Mouse (Mus musculus) lung, adult 2 months (tissue): ENCODE measurements around the gene Fzd10.

ENCODE experiments used
- CTCF ChIP-seq: fragments of 200-500 bp; IDR thresholded peaks from 2 replicates; pipeline ENCODE4 v1.5.1; 2011; ENCODE audit warnings: mild to moderate bottlenecking, low read length, control low read depth; ENCODE audit not compliant: insufficient read depth
- POLR2A ChIP-seq: fragments of 200-500 bp; IDR thresholded peaks from 2 replicates; pipeline ENCODE4 v1.6.1; 2011; ENCODE audit warnings: low read depth, mild to moderate bottlenecking, control low read depth, low read length, borderline replicate concordance; ENCODE audit errors: extremely low read depth

DNA sequence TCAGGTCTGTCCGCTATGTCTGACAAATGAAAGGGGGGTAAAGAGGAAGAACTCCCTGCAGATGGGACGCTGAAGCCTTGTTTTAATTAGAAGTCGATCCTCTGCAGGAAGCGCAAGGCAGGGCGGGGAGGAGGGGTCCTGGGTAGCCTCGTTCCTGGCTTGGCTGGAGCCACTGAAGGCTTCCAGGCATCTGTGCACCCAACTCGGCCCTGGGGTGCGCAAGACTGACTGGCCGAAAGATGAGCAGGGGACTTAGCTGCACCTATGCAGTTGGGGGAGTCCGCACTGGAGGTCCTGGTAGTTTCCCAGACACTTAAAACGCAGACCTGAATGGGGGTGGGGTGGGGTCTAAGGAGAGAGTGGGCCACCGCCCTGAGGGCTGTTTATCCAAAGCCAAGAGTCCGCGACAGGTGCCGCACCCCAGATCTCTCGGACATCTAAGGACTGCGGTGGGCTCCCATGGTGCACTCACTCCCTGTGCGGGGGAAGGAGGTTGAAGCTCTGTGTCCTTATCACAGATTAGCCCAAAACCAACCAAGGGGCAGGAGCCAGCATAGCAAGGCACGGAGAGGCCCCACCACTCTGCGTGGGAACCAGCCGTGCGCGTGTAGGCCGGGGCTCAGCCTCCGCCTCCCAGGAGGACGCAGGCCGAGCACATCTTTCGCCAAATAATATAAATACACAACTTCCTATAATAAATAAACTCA, 1.1 kb upstream of the Fzd10 start:
- TF ChIP-seq CTCF, result no peak
- TF ChIP-seq POLR2A, result no peak
